Mouse (Mus musculus) CD4-positive helper T cell, adult 2 months (primary cell): ENCODE measurements around the gene Hist1h1e.
A peak's percentile ranks its signal among the peaks of the same experiment; 100 is the strongest.

Experiments
- DNase-seq: peaks from one replicate; pipeline ENCODE4 v3.0.0-alpha.2; 2012; ENCODE audit warnings: low read depth, missing footprints, low spot score

Gene Hist1h1e

GRCm38 (mm10) chr13:23573034-23573897, 49.1 kb downstream of the Hist1h1e start:
- DNase-seq, result peak; percentile 28

GRCm38 (mm10) chr13:23572218-23573033, 49.9 kb downstream of the Hist1h1e start:
- no peak for DNase-seq

- peak; percentile 40 for DNase-seq
Measured at GRCm38 (mm10) chr13:23571504-23572217, 50.7 kb downstream of the Hist1h1e start.

- DNase-seq, result peak; percentile 93
Measured at GRCm38 (mm10) chr13:23571022-23571503, 51.3 kb downstream of the Hist1h1e start, which contains the start of the genes Hist1h2ae and Hist1h2bg. TSS of gene Hist1h2ae (minus strand) at chr13:23571220. TSS of gene Hist1h2bg (plus strand) at chr13:23571396.
